Mouse (Mus musculus) MEL (cell line): ENCODE measurements at regions not wholly inside any gene's neighbourhood (a gene's known extent, or its start where the extent isn't known, plus 50 kb on each side); places are given as distances from the start of the nearest gene placed in this dataset.

ENCODE experiments used
- CTCF ChIP-seq, 3 experiments: IDR thresholded peaks in 2 of 3; conservative IDR thresholded peaks in 1 of 3; 2 replicates each; pipeline ENCODE4 v1.5.1; 2011 to 2012; ENCODE audit warnings: low read length in 3 of 3, low read depth in 2 of 3, mild to moderate bottlenecking in 2 of 3, improper control_type of control experiment in 1 of 3, inconsistent platforms in 1 of 3, mixed read lengths in 1 of 3, moderate library complexity in 1 of 3; ENCODE audit not compliant: control insufficient read depth in 1 of 3, insufficient read depth in 1 of 3, poor library complexity in 1 of 3, severe bottlenecking in 1 of 3
- JUND ChIP-seq: IDR thresholded peaks from 2 replicates; pipeline ENCODE4 v1.6.1; 2011; ENCODE audit warnings: low read depth, mild to moderate bottlenecking, improper control_type of control experiment, low read length
- POLR2A ChIP-seq, 2 experiments: IDR thresholded peaks; 2 replicates each; pipeline ENCODE4 v1.6.1; 2011 to 2012; ENCODE audit warnings: low read length in 2 of 2, mild to moderate bottlenecking in 2 of 2, control low read depth in 1 of 2, improper control_type of control experiment in 1 of 2, low read depth in 1 of 2, moderate library complexity in 1 of 2; ENCODE audit not compliant: control insufficient read depth in 1 of 2, insufficient read depth in 1 of 2, poor library complexity in 1 of 2
- ZKSCAN1 ChIP-seq: IDR thresholded peaks from 2 replicates; pipeline ENCODE4 v1.6.1; 2012; ENCODE audit warnings: low read depth, mild to moderate bottlenecking, inconsistent platforms, low read length, improper control_type of control experiment, moderate library complexity

- TF ChIP-seq ZKSCAN1 (no peak), CTCF (IDR thresholded peaks at IDR 0.05 in 2 of 3, conservative IDR thresholded peaks at IDR 0.05 in 1 of 3; ENCODE audit: control insufficient read depth in 1 of 3, insufficient read depth in 1 of 3, low read depth in 2 of 3, low read length in 3 of 3, poor library complexity in 1 of 3, severe bottlenecking in 1 of 3) (no peak), POLR2A (IDR thresholded peaks at IDR 0.05; ENCODE audit: control insufficient read depth in 1 of 2, insufficient read depth in 1 of 2, low read depth in 1 of 2, low read length in 2 of 2, poor library complexity in 1 of 2) (no peak), JUND (no peak)
Observed at GRCm38 (mm10) chr13:78871254-78871653, 671.7 kb upstream of the Nr2f1 start.
